Mouse (Mus musculus) right cerebral cortex, postnatal 4 days (tissue): Measurements from ENCODE around the gene Spag17.

Experiments used
- DNase-seq: peaks from one replicate; pipeline ENCODE4 v3.0.0-alpha.2; 2022

Spag17 gene

GRCm38 (mm10) chr3:99966285-99966684, 81.1 kb downstream of the Spag17 start:
- DNase-seq: no peak

- no peak for DNase-seq
Observed at GRCm38 (mm10) chr3:99970766-99971165, 85.6 kb downstream of the Spag17 start.

GRCm38 (mm10) chr3:99981046-99981445, 95.8 kb downstream of the Spag17 start:
- no peak for DNase-seq

GRCm38 (mm10) chr3:100004676-100005075, 119.5 kb downstream of the Spag17 start:
- DNase-seq: no peak

GRCm38 (mm10) chr3:100009807-100010206, 124.6 kb downstream of the Spag17 start:
- DNase-seq: no peak

- no peak for DNase-seq
Observed at GRCm38 (mm10) chr3:100014110-100014509, 128.9 kb downstream of the Spag17 start.

- DNase-seq: no peak
Observed at GRCm38 (mm10) chr3:100031291-100031690, 146.1 kb downstream of the Spag17 start.

GRCm38 (mm10) chr3:100032969-100033368, 147.8 kb downstream of the Spag17 start:
- no peak for DNase-seq

GRCm38 (mm10) chr3:100034366-100034956, 149.3 kb downstream of the Spag17 start:
- DNase-seq: no peak

GRCm38 (mm10) chr3:100035097-100035496, 149.9 kb downstream of the Spag17 start:
- DNase-seq: no peak

GRCm38 (mm10) chr3:100036846-100037245, 151.6 kb downstream of the Spag17 start:
- DNase-seq: no peak

- DNase-seq: no peak
Observed at GRCm38 (mm10) chr3:100074406-100074805, 189.2 kb downstream of the Spag17 start.

- DNase-seq: no peak
Observed at GRCm38 (mm10) chr3:100102386-100103092, 217.3 kb downstream of the Spag17 start.

- no peak for DNase-seq
Observed at GRCm38 (mm10) chr3:100106736-100107135, 221.5 kb downstream of the Spag17 start.

- no peak for DNase-seq
Observed at GRCm38 (mm10) chr3:100118681-100119080, 233.5 kb downstream of the Spag17 start.

GRCm38 (mm10) chr3:100121961-100122360, 236.8 kb downstream of the Spag17 start:
- no peak for DNase-seq

- no peak for DNase-seq
Observed at GRCm38 (mm10) chr3:100122445-100122844, 237.2 kb downstream of the Spag17 start.

- DNase-seq: no peak
Observed at GRCm38 (mm10) chr3:100160682-100161445, 275.7 kb downstream of the Spag17 start.

- no peak for DNase-seq
Observed at GRCm38 (mm10) chr3:100161665-100162314, 276.6 kb downstream of the Spag17 start.

- DNase-seq: peak; percentile 90
Observed at GRCm38 (mm10) chr3:100162315-100163105, 277.3 kb downstream of the Spag17 start, which contains the start of the genes Gdap2 and Wdr3. Gdap2 (plus strand) TSS chr3:100162381. Wdr3 (minus strand) TSS chr3:100162407.

GRCm38 (mm10) chr3:100163556-100163955, 278.4 kb downstream of the Spag17 start:
- DNase-seq: no peak

- no peak for DNase-seq
Observed at GRCm38 (mm10) chr3:100164991-100165390, 279.8 kb downstream of the Spag17 start.
